Mouse (Mus musculus) lung, embryonic 14.5 days (tissue): ENCODE results near the gene Lpxn. TPM values are rescaled to one million over a fixed set of nuclear protein-coding genes. Genes with fewer than 3 reads are reported as not detected.

Experiments used
- ATAC-seq: fragments of 200-750 bp; cut with Nextera tagmentation; 2 replicates; pipeline ENCODE4 v1.8.0; 2017; ENCODE audit warnings: mild to moderate bottlenecking, moderate TSS enrichment, moderate library complexity; ENCODE audit not compliant: insufficient read depth
- DNase-seq: peaks from one replicate; pipeline ENCODE4 v3.0.0-alpha.2; 2015
- H3K27ac ChIP-seq: fragments of 300-500 bp; sonication (generic); 2 replicates; pipeline ENCODE4 v1.5.1; 2014; ENCODE audit warnings: low read depth, mild to moderate bottlenecking, moderate library complexity
- H3K27me3 ChIP-seq: fragments of 300-500 bp; sonication (generic); 2 replicates; pipeline ENCODE4 v1.6.1; 2014; ENCODE audit warnings: low read length, control low read depth; ENCODE audit not compliant: insufficient read depth
- H3K36me3 ChIP-seq: fragments of 300-500 bp; sonication (generic); 2 replicates; pipeline ENCODE4 v1.6.1; 2014; ENCODE audit warnings: control low read depth; ENCODE audit not compliant: insufficient read depth
- H3K4me1 ChIP-seq: fragments of 300-500 bp; sonication (generic); 2 replicates; pipeline ENCODE4 v1.6.1; 2014; ENCODE audit warnings: antibody characterized with exemption, control low read depth; ENCODE audit not compliant: insufficient read depth
- H3K4me2 ChIP-seq: fragments of 300-500 bp; sonication (generic); 2 replicates; pipeline ENCODE4 v1.6.1; 2014; ENCODE audit warnings: mild to moderate bottlenecking
- H3K4me3 ChIP-seq: fragments of 300-500 bp; sonication (generic); 2 replicates; pipeline ENCODE4 v1.5.1; 2014; ENCODE audit warnings: low read depth, low read length
- H3K9ac ChIP-seq: fragments of 300-500 bp; sonication (generic); 2 replicates; pipeline ENCODE4 v1.6.1; 2014
- H3K9me3 ChIP-seq: fragments of 300-500 bp; sonication (generic); 2 replicates; pipeline ENCODE4 v1.6.1; 2016; ENCODE audit warnings: low read depth, low read length, control low read depth
- CTCF ChIP-seq: IDR thresholded peaks from 2 replicates; pipeline ENCODE4 v1.5.1; 2016; ENCODE audit warnings: antibody characterized with exemption, low read depth
- WGBS: fragments of 180-500 bp; shearing (Covaris S2); extraction: QIAGEN DNeasy Blood & Tissue Kit; methylation state at CpG from one replicate; pipeline ENCODE4 v1.1.7; 2014; 5-methylcytosine and 5-hydroxymethylcytosine counted together
- polyA plus RNA-seq: library from polyadenylated mRNA; unstranded; fragments of >200 nt; fragmentation: Nextera tagmentation; extraction: Ambion mirVana; gene quantifications from 2 replicates; pipeline ENCODE4 v1.2.1, GENCODE M21; 2014

Lpxn gene
- 1.2 and 1.4 TPM in 2 replicates for polyA plus RNA-seq

- peak within 1 kb of the TSS; percentile 69 for H3K4me2 ChIP-seq
- H3K9ac ChIP-seq = peak within 1 kb of the TSS; percentile 98
- TF ChIP-seq CTCF = no peak
- H3K4me3 ChIP-seq = peak within 1 kb of the TSS; percentile 95
- under 1% methylated on average over 71 of the region's 76 CpGs for WGBS
- H3K27ac ChIP-seq = peak within 1 kb of the TSS; percentile 100
- no peaks in the 10 kb centered on the region for H3K4me1 ChIP-seq
- no peaks in the 10 kb centered on the region for H3K36me3 ChIP-seq
- H3K27me3 ChIP-seq = no peaks in the 10 kb centered on the region
- DNase-seq (peak; percentile 98), ATAC-seq (peak; percentile 96)
- no peaks in the 10 kb centered on the region for H3K9me3 ChIP-seq
Observed at GRCm38 (mm10) chr19:12795511-12796327, at the start of gene Lpxn, which contains the start of gene Zfp91. TSS of gene Lpxn (plus strand) at chr19:12796193. TSS of gene Zfp91 (minus strand) at chr19:12796126.

GRCm38 (mm10) chr19:12756286-12756685 lies 39.7 kb upstream of the Lpxn start:
- no peak for ATAC-seq
- WGBS = 69% methylated on average over 3 of the region's 3 CpGs
- H3K27ac ChIP-seq = no peak overlapping the region
- H3K36me3 ChIP-seq = no peaks in the 10 kb centered on the region
- H3K9ac ChIP-seq = no peak overlapping the region
- no peaks in the 10 kb centered on the region for H3K9me3 ChIP-seq
- DNase-seq = no peak
- H3K4me2 ChIP-seq = no peak overlapping the region
- no peaks in the 10 kb centered on the region for H3K27me3 ChIP-seq
- TF ChIP-seq CTCF = no peak
- H3K4me3 ChIP-seq = no peak overlapping the region
- H3K4me1 ChIP-seq = no peaks in the 10 kb centered on the region

GRCm38 (mm10) chr19:12758936-12759478 lies 37.0 kb upstream of the Lpxn start:
- H3K9me3 ChIP-seq = no peaks in the 10 kb centered on the region
- H3K27me3 ChIP-seq = no peaks in the 10 kb centered on the region
- no peak overlapping the region for H3K4me3 ChIP-seq
- ATAC-seq (no peak), DNase-seq (no peak)
- no peak overlapping the region for H3K4me2 ChIP-seq
- WGBS = 76% methylated on average over 1 of the region's 1 CpGs
- H3K9ac ChIP-seq = no peak overlapping the region
- H3K27ac ChIP-seq = no peak overlapping the region
- H3K4me1 ChIP-seq = no peaks in the 10 kb centered on the region
- H3K36me3 ChIP-seq = peaks cover 22% of the 10 kb centered on the region
- TF ChIP-seq CTCF = no peak

GRCm38 (mm10) chr19:12759656-12760055 lies 36.3 kb upstream of the Lpxn start:
- H3K9me3 ChIP-seq = no peaks in the 10 kb centered on the region
- no peaks in the 10 kb centered on the region for H3K4me1 ChIP-seq
- no peak overlapping the region for H3K27ac ChIP-seq
- H3K4me2 ChIP-seq = no peak overlapping the region
- no peak for TF ChIP-seq CTCF
- DNase-seq (no peak), ATAC-seq (no peak)
- peaks cover 27% of the 10 kb centered on the region for H3K36me3 ChIP-seq
- no peaks in the 10 kb centered on the region for H3K27me3 ChIP-seq
- H3K4me3 ChIP-seq = no peak overlapping the region
- 82% methylated on average over 2 of the region's 2 CpGs for WGBS
- no peak overlapping the region for H3K9ac ChIP-seq

- no peak overlapping the region for H3K4me3 ChIP-seq
- H3K4me2 ChIP-seq = no peak overlapping the region
- DNase-seq (no peak), ATAC-seq (0 out of 2 replicates have a peak, but pooled peaks have one; percentile 31)
- peak; percentile 42 for TF ChIP-seq CTCF
- no peaks in the 10 kb centered on the region for H3K27me3 ChIP-seq
- no peaks in the 10 kb centered on the region for H3K4me1 ChIP-seq
- H3K36me3 ChIP-seq = peaks cover 47% of the 10 kb centered on the region
- no peaks in the 10 kb centered on the region for H3K9me3 ChIP-seq
- H3K9ac ChIP-seq = no peak overlapping the region
- WGBS = 63% methylated on average over 2 of the region's 2 CpGs
- H3K27ac ChIP-seq = no peak overlapping the region
Observed at GRCm38 (mm10) chr19:12762212-12763130, 33.5 kb upstream of the Lpxn start.

- Histone ChIP-seq H3K36me3 (peaks cover 74% of the 10 kb centered on the region), H3K4me3 (no peak within 1 kb of the TSS), H3K4me1 (no peaks in the 10 kb centered on the region), H3K27ac (no peak within 1 kb of the TSS), H3K9ac (no peak within 1 kb of the TSS), H3K4me2 (no peak within 1 kb of the TSS), H3K9me3 (no peaks in the 10 kb centered on the region), H3K27me3 (no peaks in the 10 kb centered on the region)
- DNase-seq (no peak), ATAC-seq (no peak)
- no peak for TF ChIP-seq CTCF
- 72% methylated on average over 7 of the region's 7 CpGs for WGBS
Observed at GRCm38 (mm10) chr19:12765308-12765707, 30.7 kb upstream of the Lpxn start, which contains the start of gene Cntf. TSS of gene Cntf (minus strand) at chr19:12765632.
